Mouse (Mus musculus): ENCODE measurements around the gene Ica1. TPM values are rescaled to one million over a fixed set of nuclear protein-coding genes. Genes with fewer than 3 reads are reported as not detected.

The Ica1 gene
- polyA plus RNA-seq, 1 experiment from 2014 or later = 84.8 TPM

DNA sequence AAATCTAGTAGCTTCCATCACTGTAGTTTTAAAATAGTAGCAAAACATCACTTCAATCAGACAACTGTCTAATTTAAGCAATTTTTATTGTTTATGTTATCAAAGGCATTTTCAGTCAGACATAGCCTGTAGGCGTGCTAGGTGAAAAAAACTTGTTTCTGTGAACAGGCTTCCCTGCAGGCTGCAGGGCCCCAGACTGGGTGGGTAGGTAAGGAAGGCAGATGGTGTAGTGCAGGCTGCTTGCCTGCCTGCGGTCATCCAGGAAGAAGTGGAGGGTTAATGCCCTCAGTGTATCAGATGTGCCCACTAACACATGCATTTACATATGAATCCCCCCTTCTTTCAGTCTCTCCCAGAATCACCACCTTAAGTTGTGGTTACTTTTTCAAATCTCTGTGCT, 132.6 kb downstream of the Ica1 start:
- Histone ChIP-seq H3K9me3 (ENCODE audit: control insufficient read depth, low read length) (no peaks in the 10 kb centered on the region), H3K4me2 (ENCODE audit: low read depth, low read length) (no peak overlapping the region), H3K27ac (ENCODE audit: low read depth, low read length) (no peak overlapping the region), H3K36me3 (ENCODE audit: control insufficient read depth, insufficient read depth, low read length) (no peaks in the 10 kb centered on the region), H3K4me1 (ENCODE audit: control insufficient read depth, insufficient read depth, low read length) (no peaks in the 10 kb centered on the region), H3K27me3 (ENCODE audit: control insufficient read depth, insufficient read depth, low read length) (no peaks in the 10 kb centered on the region), H3K9ac (replicated peaks; ENCODE audit: low read depth, low read length) (no peak overlapping the region), H3K4me3 (ENCODE audit: low read depth, low read length) (no peak overlapping the region)
- ATAC-seq (ENCODE audit: low read depth) = no peak
- 33% methylated on average over 2 of the region's 2 CpGs for WGBS

DNA sequence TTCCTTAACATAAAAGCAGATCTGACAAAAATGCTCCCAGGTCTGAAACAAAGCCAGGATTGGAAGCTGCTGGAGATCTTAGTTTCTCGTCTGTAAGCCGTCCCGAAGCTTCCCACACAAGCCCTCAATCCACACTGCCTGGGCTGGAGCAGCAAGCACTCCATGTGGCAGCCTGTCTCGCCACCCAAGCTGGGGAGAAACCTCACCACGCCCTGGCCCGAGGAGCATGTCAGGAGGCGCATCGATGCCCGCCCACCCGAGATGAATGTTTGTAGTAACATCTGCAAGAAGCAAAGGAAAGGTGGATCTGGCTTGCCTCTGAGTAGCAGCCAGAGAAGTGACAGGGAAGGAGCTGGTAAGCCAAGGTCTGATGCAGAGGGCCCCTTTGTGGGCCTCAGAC, 133.6 kb downstream of the Ica1 start:
- Histone ChIP-seq H3K4me3 (ENCODE audit: low read depth, low read length) (no peak overlapping the region), H3K9ac (replicated peaks; ENCODE audit: low read depth, low read length) (no peak overlapping the region), H3K4me1 (ENCODE audit: control insufficient read depth, insufficient read depth, low read length) (no peaks in the 10 kb centered on the region), H3K27me3 (ENCODE audit: control insufficient read depth, insufficient read depth, low read length) (no peaks in the 10 kb centered on the region), H3K27ac (ENCODE audit: low read depth, low read length) (no peak overlapping the region), H3K36me3 (ENCODE audit: control insufficient read depth, insufficient read depth, low read length) (no peaks in the 10 kb centered on the region), H3K9me3 (ENCODE audit: control insufficient read depth, low read length) (no peaks in the 10 kb centered on the region), H3K4me2 (ENCODE audit: low read depth, low read length) (no peak overlapping the region)
- 91% methylated on average over 10 of the region's 10 CpGs for WGBS
- no peak for ATAC-seq (ENCODE audit: low read depth)

DNA sequence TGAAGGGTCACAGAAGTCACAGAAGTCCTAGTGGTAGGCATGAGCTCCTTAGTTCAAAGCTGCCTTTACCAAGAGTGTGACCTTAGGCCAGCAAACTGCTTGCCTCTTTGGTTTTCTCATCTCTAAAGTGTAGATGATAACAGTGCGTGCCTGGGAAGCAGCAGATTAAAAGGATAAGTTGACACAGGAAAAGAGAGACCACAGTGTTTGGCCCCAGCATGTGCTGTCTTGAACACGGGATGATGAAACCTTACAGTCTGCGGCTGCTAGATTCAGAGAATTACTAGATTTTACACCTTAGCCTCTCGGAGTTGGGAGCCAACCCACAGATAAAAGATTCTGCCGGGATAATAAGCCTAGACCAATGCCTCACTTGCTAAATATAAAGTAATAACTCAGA, 137.4 kb downstream of the Ica1 start:
- Histone ChIP-seq H3K27me3 (ENCODE audit: control insufficient read depth, insufficient read depth, low read length) (no peaks in the 10 kb centered on the region), H3K4me1 (ENCODE audit: control insufficient read depth, insufficient read depth, low read length) (no peaks in the 10 kb centered on the region), H3K27ac (ENCODE audit: low read depth, low read length) (no peak overlapping the region), H3K4me3 (ENCODE audit: low read depth, low read length) (no peak overlapping the region), H3K36me3 (ENCODE audit: control insufficient read depth, insufficient read depth, low read length) (no peaks in the 10 kb centered on the region), H3K9ac (replicated peaks; ENCODE audit: low read depth, low read length) (no peak overlapping the region), H3K9me3 (ENCODE audit: control insufficient read depth, low read length) (no peaks in the 10 kb centered on the region), H3K4me2 (ENCODE audit: low read depth, low read length) (no peak overlapping the region)
- ATAC-seq (ENCODE audit: low read depth) = no peak
- 93% methylated on average over 5 of the region's 5 CpGs for WGBS

DNA sequence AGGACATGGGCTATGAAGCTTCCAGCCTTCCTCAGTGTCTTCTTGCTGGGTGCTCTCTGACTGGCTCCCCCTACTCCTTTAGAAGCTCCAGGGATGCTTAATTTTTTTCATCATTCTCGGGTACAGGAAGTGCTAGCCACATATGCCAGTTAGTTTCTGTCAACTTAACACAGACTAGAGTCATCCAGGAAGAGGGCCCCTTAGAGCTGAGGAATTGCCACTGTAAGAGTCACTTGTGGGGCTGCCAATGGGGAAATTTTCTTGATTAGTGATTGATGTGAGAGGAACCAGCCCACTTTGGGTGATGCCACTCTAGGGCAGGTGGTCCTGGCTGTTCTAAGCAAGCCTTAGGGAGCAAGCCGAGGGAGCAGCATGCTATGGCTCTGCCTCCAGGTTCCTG, 138.8 kb downstream of the Ica1 start:
- no peak overlapping the region for H3K9ac ChIP-seq (replicated peaks; ENCODE audit: low read depth, low read length)
- no peaks in the 10 kb centered on the region for H3K36me3 ChIP-seq (ENCODE audit: control insufficient read depth, insufficient read depth, low read length)
- 95% methylated on average over 2 of the region's 2 CpGs for WGBS
- H3K4me1 ChIP-seq (ENCODE audit: control insufficient read depth, insufficient read depth, low read length) = no peaks in the 10 kb centered on the region
- H3K4me2 ChIP-seq (ENCODE audit: low read depth, low read length) = no peak overlapping the region
- H3K4me3 ChIP-seq (ENCODE audit: low read depth, low read length) = no peak overlapping the region
- no peaks in the 10 kb centered on the region for H3K27me3 ChIP-seq (ENCODE audit: control insufficient read depth, insufficient read depth, low read length)
- no peaks in the 10 kb centered on the region for H3K9me3 ChIP-seq (ENCODE audit: control insufficient read depth, low read length)
- no peak for ATAC-seq (ENCODE audit: low read depth)
- H3K27ac ChIP-seq (ENCODE audit: low read depth, low read length) = no peak overlapping the region

DNA sequence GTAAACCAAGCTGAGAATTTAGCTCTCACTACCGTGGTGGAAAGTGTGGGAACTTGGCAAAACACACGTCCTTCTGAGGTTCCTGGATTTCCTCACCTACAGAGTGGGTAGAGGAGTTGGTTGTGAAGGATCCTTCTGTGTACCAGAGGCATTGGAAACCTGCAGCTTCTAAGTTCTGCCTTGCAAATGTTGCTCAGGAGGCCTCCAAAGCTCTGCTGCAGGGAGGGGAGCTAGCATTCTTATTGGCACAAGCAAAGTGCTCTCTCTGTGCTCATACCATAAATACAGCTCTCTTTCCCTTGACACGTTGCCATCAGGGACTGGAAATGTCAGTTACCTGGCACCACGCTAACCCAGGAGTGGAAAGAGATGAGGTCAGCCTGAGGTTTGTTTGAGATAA, 139.4 kb downstream of the Ica1 start:
- no peak overlapping the region for H3K27ac ChIP-seq (ENCODE audit: low read depth, low read length)
- no peak overlapping the region for H3K4me2 ChIP-seq (ENCODE audit: low read depth, low read length)
- no peak overlapping the region for H3K9ac ChIP-seq (replicated peaks; ENCODE audit: low read depth, low read length)
- H3K9me3 ChIP-seq (ENCODE audit: control insufficient read depth, low read length) = no peaks in the 10 kb centered on the region
- H3K4me3 ChIP-seq (ENCODE audit: low read depth, low read length) = no peak overlapping the region
- ATAC-seq (ENCODE audit: low read depth) = no peak
- no peaks in the 10 kb centered on the region for H3K27me3 ChIP-seq (ENCODE audit: control insufficient read depth, insufficient read depth, low read length)
- 80% methylated on average over 4 of the region's 4 CpGs for WGBS
- H3K36me3 ChIP-seq (ENCODE audit: control insufficient read depth, insufficient read depth, low read length) = no peaks in the 10 kb centered on the region
- H3K4me1 ChIP-seq (ENCODE audit: control insufficient read depth, insufficient read depth, low read length) = no peaks in the 10 kb centered on the region

DNA sequence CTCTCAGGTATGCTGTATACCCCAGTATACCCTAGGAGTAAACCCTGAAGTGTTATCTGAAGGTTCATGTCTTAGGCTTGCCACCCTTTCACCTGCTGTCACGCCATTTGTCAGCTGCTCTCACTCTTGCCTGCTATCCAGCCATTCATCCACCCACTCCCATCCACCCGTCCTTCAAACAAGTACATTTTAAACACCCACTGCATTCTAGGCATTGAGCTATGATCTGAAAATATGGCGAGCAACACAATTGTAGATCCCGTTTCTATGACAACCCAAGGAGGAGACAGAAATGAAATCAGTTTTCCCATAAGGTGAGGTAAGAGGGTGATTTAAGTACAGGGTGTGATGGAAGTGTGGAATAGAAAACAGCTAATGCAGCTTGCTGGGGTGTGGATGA, 140.2 kb downstream of the Ica1 start:
- Histone ChIP-seq H3K4me3 (ENCODE audit: low read depth, low read length) (no peak overlapping the region), H3K27ac (ENCODE audit: low read depth, low read length) (no peak overlapping the region), H3K4me2 (ENCODE audit: low read depth, low read length) (no peak overlapping the region), H3K36me3 (ENCODE audit: control insufficient read depth, insufficient read depth, low read length) (no peaks in the 10 kb centered on the region), H3K4me1 (ENCODE audit: control insufficient read depth, insufficient read depth, low read length) (no peaks in the 10 kb centered on the region), H3K27me3 (ENCODE audit: control insufficient read depth, insufficient read depth, low read length) (no peaks in the 10 kb centered on the region), H3K9me3 (ENCODE audit: control insufficient read depth, low read length) (no peaks in the 10 kb centered on the region), H3K9ac (replicated peaks; ENCODE audit: low read depth, low read length) (no peak overlapping the region)
- 87% methylated on average over 4 of the region's 4 CpGs for WGBS
- no peak for ATAC-seq (ENCODE audit: low read depth)

DNA sequence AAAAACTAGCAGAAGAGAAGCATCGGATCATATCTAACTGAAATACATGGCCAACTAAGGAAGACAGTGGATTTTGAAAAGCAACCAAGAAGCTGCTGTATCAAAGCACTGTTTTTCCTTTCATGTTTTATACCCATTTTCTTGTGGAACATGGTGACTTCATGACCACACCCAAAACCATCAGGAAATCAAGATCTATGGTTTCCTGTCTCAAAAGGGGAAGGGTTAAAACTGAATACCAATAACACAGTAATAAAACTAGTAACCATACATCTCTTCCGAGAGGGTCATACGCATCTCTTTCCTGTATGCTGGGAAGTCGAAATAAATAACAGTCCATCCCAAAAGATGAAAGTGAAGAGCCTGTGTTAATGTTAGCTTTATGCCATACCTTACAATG, 145.6 kb downstream of the Ica1 start:
- no peak for ATAC-seq (ENCODE audit: low read depth)
- no peak overlapping the region for H3K4me2 ChIP-seq (ENCODE audit: low read depth, low read length)
- 95% methylated on average over 4 of the region's 4 CpGs for WGBS
- no peak overlapping the region for H3K9ac ChIP-seq (replicated peaks; ENCODE audit: low read depth, low read length)
- no peaks in the 10 kb centered on the region for H3K9me3 ChIP-seq (ENCODE audit: control insufficient read depth, low read length)
- H3K36me3 ChIP-seq (ENCODE audit: control insufficient read depth, insufficient read depth, low read length) = no peaks in the 10 kb centered on the region
- no peak overlapping the region for H3K27ac ChIP-seq (ENCODE audit: low read depth, low read length)
- H3K4me1 ChIP-seq (ENCODE audit: control insufficient read depth, insufficient read depth, low read length) = no peaks in the 10 kb centered on the region
- no peaks in the 10 kb centered on the region for H3K27me3 ChIP-seq (ENCODE audit: control insufficient read depth, insufficient read depth, low read length)
- no peak overlapping the region for H3K4me3 ChIP-seq (ENCODE audit: low read depth, low read length)

DNA sequence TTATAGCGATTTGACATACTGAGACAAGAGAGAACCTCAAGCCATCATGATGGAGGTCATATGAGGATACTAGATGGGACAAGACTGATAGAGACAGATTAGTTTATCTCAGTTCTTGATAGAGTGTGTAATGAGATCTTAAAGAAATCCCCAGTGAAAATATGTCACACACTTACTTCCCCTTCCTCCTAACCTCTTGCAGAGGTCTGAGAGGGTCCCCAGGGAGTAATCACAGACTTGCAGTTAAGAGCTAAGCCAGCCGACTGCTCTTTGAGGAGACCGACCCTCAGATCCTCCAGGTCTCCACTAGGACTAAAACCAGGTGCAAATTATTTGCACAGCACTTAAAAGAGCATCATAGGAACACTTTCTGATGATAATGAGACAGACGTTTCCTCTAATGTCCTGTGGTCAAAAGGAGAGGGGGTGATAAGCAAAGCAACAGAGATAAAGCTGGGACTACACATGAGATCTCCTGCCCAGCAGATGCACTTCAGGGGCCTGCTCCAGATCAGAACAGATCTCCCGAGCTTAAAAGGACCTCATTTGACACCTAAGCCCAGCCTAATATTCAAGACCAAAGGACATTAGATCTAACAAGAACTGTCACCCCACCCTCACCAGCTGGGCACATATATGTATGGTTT, 146.2 kb downstream of the Ica1 start:
- H3K9ac ChIP-seq (replicated peaks; ENCODE audit: low read depth, low read length) = no peak overlapping the region
- H3K4me1 ChIP-seq (ENCODE audit: control insufficient read depth, insufficient read depth, low read length) = no peaks in the 10 kb centered on the region
- no peak overlapping the region for H3K27ac ChIP-seq (ENCODE audit: low read depth, low read length)
- no peak overlapping the region for H3K4me2 ChIP-seq (ENCODE audit: low read depth, low read length)
- no peak overlapping the region for H3K4me3 ChIP-seq (ENCODE audit: low read depth, low read length)
- WGBS = 78% methylated on average over 5 of the region's 5 CpGs
- H3K27me3 ChIP-seq (ENCODE audit: control insufficient read depth, insufficient read depth, low read length) = no peaks in the 10 kb centered on the region
- H3K36me3 ChIP-seq (ENCODE audit: control insufficient read depth, insufficient read depth, low read length) = no peaks in the 10 kb centered on the region
- no peaks in the 10 kb centered on the region for H3K9me3 ChIP-seq (ENCODE audit: control insufficient read depth, low read length)
- ATAC-seq (ENCODE audit: low read depth) = no peak

DNA sequence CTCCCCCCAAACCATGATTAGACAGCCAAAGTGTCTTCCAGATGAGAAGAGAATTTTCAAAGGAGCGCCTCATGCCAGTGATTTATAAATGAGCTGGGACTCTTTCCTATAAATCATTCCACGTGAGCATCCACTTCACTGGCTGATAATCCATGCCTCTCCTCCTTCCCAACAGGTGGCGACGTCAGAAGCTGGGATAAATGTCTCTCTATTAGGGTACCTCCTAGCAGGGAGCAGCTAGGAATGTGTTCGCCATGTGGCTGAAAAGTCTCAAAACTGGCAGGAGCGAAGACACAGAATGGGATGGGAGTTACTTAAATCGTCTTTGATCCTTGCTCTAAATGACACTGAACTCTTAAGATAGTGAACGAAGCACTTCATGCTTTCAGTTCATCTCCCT, 146.9 kb downstream of the Ica1 start:
- no peak for ATAC-seq (ENCODE audit: low read depth)
- no peaks in the 10 kb centered on the region for H3K4me1 ChIP-seq (ENCODE audit: control insufficient read depth, insufficient read depth, low read length)
- H3K4me3 ChIP-seq (ENCODE audit: low read depth, low read length) = no peak overlapping the region
- H3K9ac ChIP-seq (replicated peaks; ENCODE audit: low read depth, low read length) = no peak overlapping the region
- H3K4me2 ChIP-seq (ENCODE audit: low read depth, low read length) = no peak overlapping the region
- 73% methylated on average over 8 of the region's 8 CpGs for WGBS
- H3K27me3 ChIP-seq (ENCODE audit: control insufficient read depth, insufficient read depth, low read length) = no peaks in the 10 kb centered on the region
- no peaks in the 10 kb centered on the region for H3K36me3 ChIP-seq (ENCODE audit: control insufficient read depth, insufficient read depth, low read length)
- H3K27ac ChIP-seq (ENCODE audit: low read depth, low read length) = no peak overlapping the region
- no peaks in the 10 kb centered on the region for H3K9me3 ChIP-seq (ENCODE audit: control insufficient read depth, low read length)
